Mouse (Mus musculus) erythroblast, embryonic 14.5 days (primary cell): ENCODE data around the gene 2810408A11Rik.

Source experiments
- GATA1 ChIP-seq: IDR thresholded peaks from 2 replicates; pipeline ENCODE4 v1.6.1; 2012; ENCODE audit warnings: low read length, inconsistent platforms, mixed read lengths
- TAL1 ChIP-seq: IDR thresholded peaks from 3 replicates; pipeline ENCODE4 v1.6.1; 2012; ENCODE audit warnings: low read length, inconsistent platforms, mixed read lengths

DNA sequence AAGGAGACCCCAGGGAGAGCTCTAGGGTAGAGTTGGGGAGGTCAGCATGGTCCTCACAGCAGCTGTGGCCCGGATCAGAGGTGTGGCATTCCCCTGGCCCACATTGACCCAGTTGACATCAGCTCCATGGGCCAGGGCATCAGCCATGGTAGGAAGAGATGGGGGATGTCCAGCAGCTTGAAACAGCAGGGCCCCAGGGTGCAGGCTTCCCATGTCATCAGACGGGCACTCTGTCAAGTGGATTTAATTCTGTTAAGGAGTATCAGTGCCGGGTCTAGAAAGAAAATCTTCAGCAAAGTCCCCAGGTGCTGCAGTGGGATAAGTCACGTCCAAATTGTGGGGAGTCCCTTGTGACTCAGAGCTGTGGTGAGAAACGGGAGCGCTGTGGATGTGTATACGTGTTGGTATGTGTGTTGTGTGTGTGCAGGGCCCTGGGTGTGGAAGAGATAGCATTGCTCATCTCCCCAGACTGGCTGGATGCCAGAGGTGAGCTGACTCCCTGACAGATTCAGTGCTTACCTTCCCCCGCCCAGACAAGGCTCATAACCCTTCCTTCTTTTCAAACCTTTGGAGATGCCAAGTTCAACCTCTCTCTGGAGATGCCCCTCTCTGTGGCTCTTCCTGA lies 17.1 kb downstream of the 2810408A11Rik start:
- TF ChIP-seq GATA1, result no peak
- TF ChIP-seq TAL1, result no peak
